Mouse (Mus musculus) heart, postnatal 4 days (tissue): Measurements from ENCODE around the gene Madd. TPM values are rescaled to one million over a fixed set of nuclear protein-coding genes. Genes with fewer than 3 reads are reported as not detected.

Experiments
- DNase-seq: peaks from one replicate; pipeline ENCODE4 v3.0.0; 2021
- total RNA-seq, 2 experiments: library from RNA; stranded (reverse); gene quantifications; 2 replicates each; pipeline ENCODE4 v1.2.3; 2021

Madd gene
- total RNA-seq, 2 experiments from 2014 or later = 5.2 to 5.5 TPM

DNA sequence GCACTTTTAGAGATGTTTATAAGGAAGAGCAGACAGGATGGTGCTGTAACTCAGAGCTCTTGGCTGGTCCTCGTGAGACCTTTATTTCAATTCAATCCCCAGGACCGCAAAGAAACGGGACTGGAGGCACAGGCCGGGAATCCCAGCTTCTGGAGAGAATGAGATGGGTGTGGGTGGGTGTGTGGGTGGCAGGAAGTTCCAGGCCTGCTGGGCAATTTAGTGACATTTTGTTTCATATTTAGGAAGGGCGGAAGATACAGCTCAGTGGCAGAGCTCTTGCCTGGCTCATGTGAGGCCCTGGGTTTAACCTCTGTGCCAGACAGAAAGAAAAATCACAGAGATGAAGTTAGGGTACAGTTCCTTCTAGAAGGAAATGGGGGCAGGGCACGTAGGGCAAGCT, 93.4 kb downstream of the Madd start:
- no peak for DNase-seq

DNA sequence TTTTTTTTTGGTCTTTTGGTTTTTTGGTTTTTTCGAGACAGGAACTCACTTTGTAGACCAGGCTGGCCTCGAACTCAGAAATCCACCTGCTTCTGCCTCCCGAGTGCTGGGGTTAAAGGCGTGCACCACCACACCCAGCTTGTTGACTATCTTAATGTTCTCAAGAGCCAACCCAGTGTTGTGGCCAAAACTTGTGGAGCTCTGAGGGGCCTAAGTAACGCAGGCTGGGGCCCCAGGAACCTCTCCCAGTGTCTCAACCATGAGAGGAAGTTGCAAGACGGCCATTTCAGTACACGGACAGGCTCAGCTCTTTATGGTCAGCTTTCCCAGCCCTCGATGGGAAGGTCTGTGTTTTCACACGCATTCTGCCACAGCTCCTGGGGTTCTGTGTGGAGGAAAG, 94.7 kb downstream of the Madd start:
- no peak for DNase-seq

DNA sequence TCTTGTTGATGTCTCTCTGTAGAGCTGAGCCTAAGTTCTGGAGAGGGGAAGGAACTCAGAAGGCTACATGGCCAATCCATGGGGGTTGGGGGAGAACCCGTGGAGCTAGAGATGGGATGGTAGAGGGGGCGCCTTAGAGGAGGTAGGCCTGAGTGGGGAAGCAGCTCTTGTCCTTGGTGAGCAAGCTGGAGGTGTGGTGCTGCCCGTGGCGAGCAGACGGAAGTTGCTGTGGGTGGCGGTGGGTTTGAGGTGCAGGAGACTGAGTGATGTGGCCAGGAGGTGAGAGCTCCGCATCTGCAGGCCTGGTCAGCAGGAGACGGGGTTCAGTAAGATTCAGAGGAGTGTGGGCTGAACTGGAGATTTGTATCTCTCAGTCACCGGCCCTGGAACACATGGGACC, 96.2 kb downstream of the Madd start:
- no peak for DNase-seq

Other genes with a start within 250 kb of the Madd start
- gene Celf1, start 243.5 kb downstream of the Madd start, total RNA-seq = 100 to 1,000 TPM; 135 to 145 TPM
- 10 to 100 TPM; 19.3 to 23.3 TPM for gene Rapsn, start 148.2 kb downstream of the Madd start, total RNA-seq
- 100 to 1,000 TPM; 240 to 248 TPM for gene Psmc3, start 129.8 kb downstream of the Madd start, total RNA-seq
- 10 to 100 TPM; 32.6 to 36.8 TPM for gene Slc39a13, start 113.4 kb downstream of the Madd start, total RNA-seq
- 1 to 10 TPM; 2.7 to 3.5 TPM for gene Spi1, start 101.4 kb downstream of the Madd start, total RNA-seq
- 1,000 to 10,000 TPM; 1,781 to 1,857 TPM for gene Mybpc3, start 65.7 kb downstream of the Madd start, total RNA-seq
- 1 to 10 TPM; 1.6 to 2.7 TPM for gene Nr1h3, start 19.0 kb upstream of the Madd start, total RNA-seq
- gene Acp2, start 19.0 kb upstream of the Madd start, total RNA-seq = 10 to 100 TPM; 21.0 to 21.8 TPM
- gene Ddb2, start 53.1 kb upstream of the Madd start, total RNA-seq = 1 to 10 TPM; 5.0 to 5.1 TPM
- 10 to 100 TPM; 90.5 to 99.5 TPM for gene Pacsin3, start 72.1 kb upstream of the Madd start, total RNA-seq
- gene Arfgap2, start 81.1 kb upstream of the Madd start, total RNA-seq = 10 to 100 TPM; 64.1 to 67.4 TPM